Mouse (Mus musculus) A20 (cell line): ENCODE measurements around the gene Ube2d1.

Experiments
- DNase-seq: peaks from one replicate; pipeline ENCODE4 v3.0.0-alpha.2; 2011; ENCODE audit warnings: low read depth, low spot score

The Ube2d1 gene

DNA sequence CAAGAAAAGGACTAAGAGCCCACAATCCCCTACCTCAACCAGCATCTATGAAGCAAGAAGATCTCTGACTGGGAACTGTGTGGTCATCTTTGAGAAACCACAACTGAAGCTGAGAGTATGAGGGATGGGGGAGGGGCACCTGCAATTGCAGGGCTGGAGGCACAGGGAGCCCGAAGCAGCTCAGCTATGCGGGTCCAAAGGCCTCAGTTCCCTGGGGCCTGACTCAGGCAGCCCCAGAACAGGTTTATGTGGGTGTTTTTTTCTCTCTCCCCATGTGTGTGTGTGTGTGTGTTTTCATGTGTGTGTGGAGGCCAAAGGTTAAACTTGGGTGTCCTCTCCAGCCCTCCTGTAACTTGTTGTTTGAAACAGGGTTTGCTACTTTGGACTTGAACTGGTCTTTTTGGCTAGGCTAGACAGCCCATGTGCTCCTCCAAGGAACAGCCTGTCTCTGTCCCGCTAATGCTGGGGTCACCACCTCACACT is 6.2 kb upstream of the Ube2d1 start:
- DNase-seq = peak; percentile 16

DNA sequence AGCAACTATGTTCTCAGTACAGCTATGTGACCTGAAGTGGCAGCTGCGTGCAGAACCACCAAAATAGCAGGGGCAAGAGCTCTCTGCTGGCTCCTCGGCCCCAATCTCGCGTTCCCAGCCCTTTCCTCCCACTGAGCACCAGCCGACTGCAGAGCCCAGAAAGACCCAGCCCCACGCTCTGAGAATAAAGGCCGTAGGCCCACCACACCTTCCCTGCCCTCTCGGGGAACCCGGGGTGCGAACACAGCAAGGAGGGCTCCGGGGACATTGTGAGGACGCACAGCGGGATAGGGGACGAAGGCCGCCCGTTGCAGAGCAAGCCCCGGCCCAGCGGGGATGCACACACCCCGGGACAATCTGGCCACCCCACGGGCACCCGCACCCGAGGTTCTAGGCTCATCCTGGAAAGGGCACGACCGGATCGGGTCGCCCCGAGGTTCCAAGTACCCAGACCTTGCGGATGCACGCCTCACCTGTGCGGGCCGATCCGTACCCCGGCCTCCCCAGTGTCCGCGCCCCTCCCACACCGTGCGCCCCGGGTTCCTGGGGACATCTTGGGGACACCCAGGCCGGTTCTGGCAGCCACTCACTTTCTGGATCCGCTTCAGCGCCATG is 444 bp downstream of the Ube2d1 start:
- peak; percentile 71 for DNase-seq

DNA sequence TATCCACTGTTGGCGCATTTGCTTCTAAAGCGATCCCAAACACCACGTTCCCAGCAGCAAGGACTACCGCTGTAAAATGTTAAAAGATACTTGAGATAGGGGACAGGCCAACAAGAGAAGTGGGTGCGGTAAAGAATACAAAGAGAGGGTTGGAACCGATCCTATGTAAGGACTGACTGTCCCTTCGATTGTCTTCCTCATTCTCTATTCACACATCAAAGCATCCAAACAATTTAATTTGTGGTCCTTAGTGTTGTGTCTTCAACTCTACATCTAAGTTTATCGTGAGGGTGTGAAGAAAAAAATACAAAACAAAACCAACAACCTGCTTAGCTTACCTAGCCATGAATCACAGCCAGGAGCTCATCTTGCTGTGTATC is 941 bp downstream of the Ube2d1 start:
- no peak for DNase-seq

DNA sequence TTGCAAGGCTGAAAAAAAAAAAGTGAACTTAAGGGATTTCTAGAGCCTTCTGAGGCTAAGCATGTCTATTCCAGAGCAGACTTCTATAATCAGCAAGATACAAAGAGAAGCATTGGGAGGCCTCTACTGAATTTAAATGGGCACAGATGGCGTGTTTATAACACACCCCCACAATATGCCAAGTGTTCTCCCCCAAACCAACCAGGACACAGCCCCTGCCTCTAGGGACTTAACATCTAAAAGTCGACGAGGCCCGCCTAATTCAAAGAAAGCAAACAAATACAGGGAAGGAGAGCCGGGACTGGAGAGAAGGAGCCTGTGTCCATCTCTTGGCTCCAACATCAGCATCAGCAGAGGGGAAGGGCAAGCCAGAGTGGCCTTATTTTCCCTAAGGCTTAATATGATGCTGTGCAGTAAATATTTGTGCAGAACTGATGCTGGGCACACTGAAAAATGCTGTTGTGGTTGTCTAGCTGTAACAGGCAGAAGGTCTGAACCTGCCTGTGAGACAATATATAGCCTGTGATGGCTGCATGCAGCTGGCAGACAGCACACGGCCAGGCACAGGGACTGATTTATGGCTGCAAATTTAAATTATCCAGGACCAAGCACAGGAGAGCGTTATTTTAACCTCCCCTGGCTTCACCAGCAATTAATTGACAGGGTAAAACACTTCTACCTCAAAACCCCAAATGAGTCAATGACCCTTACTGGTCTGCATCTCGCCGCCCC is 11.9 kb downstream of the Ube2d1 start:
- no peak for DNase-seq

DNA sequence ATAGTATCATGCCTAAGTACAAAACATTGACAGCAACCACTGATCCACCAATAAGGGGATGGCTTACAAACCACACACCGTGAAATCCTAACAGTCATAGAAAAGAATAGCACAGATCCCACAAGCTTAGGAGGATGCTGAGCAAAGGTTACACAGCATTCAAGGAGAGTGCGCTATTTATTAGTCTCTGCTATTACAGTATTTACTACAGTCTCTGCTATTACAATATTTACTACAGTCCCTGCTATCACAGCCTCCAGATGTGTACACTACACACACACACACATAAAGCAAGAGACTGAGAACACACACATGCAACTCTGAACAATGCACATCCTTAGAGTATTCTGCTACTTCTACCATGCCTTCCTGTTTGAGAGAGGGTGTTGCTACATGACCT is 17.1 kb downstream of the Ube2d1 start:
- DNase-seq = no peak

DNA sequence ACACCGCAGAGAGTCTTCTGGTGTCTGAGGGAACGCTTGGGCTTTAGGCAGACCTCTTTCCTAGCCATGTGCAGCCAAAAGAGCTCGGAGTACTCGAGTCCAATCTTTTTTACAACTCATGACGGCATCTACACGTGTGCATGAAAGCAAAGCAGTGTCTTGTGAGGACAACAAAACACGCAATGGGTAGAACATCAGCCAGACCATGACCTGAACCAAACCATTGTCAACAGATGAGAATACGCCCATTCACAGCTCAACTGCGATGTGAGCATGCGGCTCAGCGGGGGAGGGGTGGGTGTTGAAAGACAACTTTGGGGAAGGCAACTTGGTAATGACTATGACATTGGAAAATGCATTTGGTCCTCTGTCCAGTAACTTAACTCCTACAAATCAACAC is 17.6 kb downstream of the Ube2d1 start:
- no peak for DNase-seq

DNA sequence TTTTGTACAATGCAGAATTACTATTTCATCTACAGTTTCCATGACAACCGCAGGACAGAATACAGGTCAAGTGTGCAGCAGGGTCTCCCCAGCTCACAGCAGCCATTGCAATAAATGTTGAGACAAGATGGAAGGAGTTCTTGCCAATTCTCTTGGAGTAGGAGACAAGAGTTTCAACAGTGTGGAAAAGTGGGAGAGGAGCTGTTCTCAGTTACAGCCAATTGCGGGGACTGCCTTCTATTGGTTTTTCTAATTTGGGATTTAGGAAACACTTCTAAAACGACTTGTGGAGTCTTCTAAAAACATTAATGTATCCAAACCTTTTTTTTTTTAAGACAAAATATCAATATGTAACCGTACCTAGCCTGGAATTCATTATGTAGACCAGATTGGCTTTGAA is 20.0 kb downstream of the Ube2d1 start:
- no peak for DNase-seq

DNA sequence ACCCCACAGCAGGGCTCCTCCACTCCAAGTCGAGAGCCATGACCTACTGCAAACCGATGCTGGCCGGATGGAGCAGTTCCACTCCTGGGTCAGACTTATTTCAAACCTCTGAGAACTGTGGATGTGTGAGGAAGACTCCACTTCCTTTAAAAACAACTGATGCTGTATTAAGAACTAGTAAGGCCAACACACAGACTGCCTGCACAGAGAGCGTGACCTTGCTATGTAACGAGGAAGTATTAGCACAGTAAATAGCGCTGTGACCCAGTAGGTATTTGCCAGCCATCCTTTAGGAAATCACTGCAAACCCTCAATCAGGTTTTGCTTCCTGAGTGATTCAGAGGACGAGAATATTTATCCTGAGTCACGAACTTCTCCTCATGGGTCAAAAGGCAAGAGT is 23.4 kb downstream of the Ube2d1 start:
- DNase-seq = no peak

DNA sequence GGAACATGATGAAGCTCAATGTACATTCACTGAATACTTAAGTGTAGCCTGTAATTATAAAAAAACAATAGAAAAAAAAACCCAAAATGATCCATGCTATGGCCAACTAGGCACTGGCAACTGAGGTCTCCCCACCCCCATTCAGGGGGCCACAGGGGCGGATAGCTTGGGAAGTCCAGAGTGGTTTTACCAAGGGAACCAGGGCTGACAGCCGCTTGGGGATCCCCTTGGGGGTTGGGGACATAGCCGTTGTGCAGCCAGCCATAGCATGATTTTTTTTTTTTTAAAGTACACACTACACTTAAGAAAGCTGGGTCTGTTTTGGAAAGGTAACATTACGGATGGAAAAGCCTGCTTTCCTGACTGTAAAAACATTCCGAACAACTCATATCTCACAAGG is 26.1 kb downstream of the Ube2d1 start:
- DNase-seq = peak; percentile 26

DNA sequence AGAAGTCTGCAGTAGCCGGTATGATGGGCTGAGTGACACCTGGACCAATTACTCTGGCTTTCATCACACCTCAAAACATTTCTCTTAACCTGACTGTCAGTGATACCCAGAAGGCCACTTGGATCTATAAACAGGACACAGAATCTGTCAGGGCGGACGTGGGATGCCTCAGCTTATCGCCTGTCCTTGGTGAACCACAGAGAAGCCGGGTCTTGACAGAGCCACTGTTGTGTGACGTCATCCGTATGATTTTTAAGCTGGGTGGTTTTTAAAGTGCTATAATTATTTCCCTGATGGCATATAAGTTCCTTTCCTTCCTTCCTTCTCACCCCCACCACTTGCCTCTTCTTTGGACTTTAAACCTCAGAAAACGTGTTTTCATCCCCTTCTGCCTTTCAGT is 26.5 kb downstream of the Ube2d1 start:
- no peak for DNase-seq

DNA sequence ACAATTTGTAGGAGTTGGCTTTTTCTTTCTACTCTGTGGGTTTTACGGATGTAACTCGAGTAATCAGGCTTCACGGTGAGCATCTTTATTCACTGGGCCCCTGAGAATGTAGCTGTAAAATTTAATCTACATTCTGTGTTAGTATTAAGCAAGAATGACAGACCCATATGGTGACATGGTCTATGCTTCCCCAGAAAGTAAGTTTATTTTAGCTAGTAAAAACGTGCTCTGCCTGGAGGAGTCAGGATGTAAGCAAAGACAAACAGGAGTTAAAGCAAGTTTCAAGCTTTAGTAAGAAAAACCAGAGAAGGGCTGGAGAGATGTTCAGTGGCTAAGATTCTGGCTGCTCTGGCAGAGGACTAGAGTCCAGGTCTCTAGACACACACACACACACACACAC is 31.9 kb downstream of the Ube2d1 start:
- DNase-seq = no peak

DNA sequence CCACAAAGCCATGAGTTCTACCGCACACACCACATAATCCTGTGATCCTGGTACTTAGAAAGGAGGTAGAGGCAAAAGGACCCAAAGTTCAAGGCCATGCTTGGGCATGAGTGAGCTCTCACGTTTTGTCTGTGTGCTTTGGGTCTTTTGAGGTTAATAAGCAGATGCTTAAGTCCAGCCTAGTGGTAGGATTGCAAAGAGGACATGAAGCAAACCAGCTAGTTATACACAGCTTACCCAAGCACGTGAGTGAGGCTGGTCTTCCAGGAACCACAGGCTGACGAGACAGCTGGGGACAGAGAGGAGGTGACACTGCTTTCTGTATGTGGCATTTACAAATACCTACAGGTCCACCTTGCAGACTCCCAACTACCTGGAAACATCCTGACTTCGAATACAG is 32.6 kb downstream of the Ube2d1 start:
- no peak for DNase-seq

DNA sequence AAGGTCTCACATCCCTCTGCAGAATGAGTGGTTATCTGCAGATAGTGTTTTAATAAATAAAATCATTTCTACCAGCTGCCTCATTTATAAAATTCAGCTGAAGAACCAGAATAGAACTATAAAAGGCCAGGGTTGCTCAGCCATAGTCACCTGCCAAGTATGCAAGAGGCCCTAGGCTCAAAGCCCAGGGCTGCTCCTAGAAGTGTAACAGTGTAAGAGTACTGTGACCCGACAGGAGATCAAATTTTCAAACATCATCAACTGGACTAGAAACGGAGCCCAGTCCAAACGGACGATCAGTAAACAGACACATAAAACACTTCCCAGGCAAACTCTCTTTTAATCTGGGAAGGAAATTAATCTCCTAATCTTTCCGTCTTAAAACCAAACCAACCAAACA is 33.2 kb downstream of the Ube2d1 start:
- DNase-seq = no peak

DNA sequence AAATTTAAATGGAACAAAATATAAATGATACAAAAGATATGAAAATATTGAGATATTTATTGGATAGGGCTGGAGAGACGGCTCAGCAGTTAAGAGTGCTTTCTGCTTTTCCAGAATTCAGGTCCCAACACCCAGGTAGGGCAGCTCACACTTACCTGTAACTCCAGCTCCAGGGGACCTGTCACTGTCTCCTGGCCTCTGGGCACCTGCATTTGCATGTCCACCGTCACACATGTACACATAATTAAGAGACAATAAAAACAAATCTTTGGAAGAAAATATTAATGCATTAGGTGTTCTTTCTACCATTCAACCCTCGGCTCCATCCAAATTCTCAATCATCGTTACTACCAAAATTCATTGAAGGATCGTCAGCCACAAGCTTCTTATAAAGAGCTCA is 33.8 kb downstream of the Ube2d1 start:
- DNase-seq = no peak

DNA sequence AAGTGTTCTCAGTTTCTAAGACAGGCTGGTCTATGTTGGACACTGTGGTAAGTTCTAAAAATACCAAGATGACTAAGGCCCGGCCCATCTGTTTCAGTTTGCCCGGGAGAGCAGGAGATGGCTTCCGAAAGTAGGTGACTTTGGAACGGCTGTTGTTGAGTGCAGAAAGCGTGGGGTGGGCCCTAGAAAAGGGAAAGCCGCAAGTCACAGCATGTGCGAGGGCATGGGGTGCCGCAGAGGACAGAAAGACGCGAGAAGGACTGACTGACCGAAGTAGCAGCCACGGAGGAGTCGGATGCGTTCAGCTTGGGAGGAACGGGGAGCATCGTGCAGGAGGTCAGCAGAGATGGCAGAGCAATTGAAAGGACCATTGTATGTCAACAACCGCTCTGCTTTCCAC is 34.6 kb downstream of the Ube2d1 start:
- DNase-seq = no peak

DNA sequence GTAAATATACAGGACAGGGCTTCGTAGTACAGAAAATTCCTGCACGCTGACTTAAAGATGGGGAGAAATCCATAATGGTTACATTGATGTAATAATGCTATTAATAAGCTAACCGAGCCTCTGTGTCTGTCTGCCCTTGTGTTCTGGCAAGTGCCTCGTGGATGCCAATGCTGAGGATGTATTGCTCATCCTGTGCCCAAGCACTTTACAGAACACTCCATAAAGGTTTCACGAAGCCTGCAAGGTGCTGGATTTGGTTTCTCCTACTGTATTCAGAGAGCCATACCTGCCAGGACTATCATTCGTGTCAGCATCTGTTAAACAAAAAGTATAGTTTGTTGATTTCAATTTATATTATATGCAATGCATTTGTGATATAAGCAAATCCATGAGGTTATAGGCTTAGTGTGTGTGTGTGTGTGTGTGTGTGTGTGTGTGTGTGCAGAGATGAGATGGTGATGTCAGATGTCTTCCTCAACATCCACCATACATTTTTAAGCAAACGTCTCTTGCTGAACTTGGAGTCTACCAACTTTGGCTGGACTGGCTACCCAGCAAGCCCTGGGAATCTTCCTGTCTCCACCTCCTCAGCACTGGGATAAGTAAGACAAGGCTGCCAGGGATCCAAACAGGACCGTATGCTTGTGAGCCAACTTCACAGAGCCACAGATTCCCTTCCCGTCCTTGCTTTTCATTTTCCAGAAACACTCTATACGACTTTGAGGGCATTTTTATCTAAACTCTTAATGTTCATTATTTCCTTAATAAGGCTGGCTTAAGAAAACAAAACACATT is 35.8 kb downstream of the Ube2d1 start:
- DNase-seq = no peak

DNA sequence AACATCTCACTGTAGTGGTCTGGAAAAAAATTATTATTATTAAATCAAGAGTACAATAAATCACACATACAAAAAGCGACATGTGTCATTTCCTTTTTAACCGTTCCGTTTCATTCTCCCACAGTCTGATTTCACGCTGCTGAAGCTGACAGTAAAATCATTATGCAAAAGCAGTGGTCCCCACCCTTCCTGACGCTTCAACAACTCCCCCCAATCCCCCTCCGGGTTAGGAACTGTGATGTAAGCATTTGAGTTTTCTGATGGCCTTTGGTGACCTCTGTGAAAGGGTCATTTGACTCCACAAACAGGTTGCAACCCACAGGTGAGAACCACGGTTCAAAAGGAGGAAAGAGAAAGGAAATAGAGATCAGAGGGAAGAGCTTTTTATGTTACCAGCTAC is 38.1 kb downstream of the Ube2d1 start:
- DNase-seq = peak; percentile 48

DNA sequence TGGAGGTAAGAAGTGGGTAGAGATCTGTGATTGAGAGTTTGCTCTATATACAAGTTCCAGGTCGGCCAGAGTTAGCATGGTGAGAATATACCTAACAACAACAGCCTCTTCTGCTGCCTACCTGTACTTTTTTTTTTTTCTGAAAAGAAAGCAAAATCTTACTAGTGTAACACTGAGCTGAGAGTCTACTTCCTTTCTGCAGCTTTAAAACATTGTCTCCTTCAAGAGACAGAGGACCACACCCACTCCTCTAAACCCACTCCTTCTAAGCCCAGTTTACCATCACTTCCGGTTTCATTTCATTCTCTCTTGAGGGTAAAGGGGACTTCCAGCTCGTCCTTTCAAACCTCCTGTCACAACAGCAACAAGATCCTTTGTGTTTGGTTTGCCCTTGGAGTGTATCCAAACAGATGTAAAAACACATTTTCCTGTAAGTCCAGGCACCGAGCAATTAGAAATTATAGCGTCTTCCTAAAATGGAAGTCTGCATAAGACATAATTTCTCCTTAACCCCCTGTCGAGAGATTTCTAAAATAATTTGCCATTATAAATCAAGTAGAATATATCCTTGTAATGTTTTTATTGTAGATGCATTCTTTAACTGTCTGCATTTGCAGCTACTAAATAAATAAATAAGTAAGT is 45.5 kb downstream of the Ube2d1 start:
- DNase-seq = peak; percentile 89

DNA sequence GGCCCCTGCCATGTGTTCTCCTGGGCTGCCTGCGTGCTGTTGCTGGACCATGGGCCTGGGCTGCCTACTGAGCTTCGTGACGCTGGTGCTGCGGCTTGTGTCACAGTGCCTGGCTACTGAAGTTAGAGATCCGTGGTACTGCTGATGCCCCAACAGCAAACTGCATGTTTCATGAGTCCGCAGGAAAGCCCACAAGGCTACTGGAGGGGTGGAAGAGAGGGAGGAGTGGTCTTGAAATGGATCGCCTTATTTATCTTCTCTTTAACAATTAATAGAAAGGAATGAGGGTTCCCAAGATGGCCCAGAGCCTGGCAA is 46.9 kb downstream of the Ube2d1 start, which contains the start of gene Tfam:
Gene Tfam (minus strand): TSS at position 41 of the 315 bp plus-strand sequence.
- no peak for DNase-seq

DNA sequence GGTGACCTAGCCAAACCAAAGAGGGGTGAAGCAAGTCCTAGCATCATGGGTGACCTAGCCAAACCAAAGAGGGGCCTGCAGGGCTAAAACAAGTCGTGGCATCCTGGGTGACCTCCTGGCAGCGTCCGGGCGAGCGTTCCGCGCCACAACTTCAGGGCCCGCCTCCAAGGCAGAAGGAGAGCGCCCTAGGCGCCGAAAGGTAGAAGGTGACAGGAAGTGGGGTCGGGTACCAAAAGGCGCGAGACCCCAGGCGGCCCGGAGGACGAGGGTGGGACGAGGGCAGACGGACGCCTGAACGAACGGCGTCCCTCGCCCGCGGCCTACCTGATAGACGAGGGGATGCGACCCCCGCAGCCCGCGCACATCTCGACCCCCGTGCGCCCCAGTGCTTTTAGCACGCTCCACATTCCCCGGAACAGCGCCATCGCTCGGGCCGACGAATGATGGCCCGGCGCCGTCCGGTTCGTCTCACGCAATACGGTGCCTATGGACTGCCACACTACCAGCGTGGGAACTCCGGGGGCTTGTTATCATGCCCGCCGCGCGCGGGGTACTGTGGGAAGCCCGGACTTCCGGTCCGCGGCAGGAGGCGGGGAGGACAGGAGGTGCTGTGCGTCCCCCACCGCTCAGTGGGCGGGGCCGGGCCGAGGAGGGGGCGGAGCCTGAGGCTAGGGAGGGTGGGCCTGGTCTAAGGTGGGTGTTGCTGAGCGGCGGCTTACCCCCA is 47.4 kb downstream of the Ube2d1 start:
- DNase-seq = peak; percentile 97

DNA sequence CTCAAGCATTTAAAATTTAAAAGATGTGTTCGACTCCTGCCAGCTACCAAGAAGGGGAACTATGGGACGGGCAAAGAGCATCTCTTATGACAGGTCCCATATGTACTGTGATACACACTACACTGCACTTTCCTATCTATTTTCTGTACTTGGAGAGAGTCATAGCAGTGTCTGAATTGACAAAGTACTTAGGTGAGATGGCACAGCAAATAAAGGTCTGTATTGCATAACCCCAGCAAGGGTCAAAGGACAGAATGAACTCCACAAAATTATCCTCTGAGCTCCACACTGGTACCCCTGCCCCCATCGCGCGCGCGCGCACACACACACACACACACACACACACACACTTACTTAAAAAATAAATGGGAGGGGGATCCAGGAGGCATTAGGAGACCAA is 51.0 kb downstream of the Ube2d1 start:
- no peak for DNase-seq

DNA sequence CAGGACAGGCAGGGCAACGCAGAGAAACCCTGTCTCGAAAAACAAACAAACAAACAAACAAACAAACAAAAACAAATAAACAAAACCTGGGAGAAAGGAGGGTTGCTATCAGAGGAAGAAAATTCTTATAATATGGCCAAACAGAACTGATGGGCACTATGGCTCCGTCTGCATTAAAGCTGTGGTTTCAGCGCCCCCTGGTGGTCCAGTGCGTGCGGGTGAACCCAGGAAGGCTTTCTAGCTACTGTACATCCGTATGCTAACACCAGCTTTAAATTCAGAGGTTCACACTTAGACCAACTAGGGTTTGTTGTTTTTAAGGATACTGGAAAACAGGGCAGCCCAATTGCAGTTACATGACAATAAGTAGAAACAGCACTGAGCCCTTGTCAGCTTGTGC is 59.2 kb downstream of the Ube2d1 start:
- DNase-seq = peak; percentile 67
